Mouse (Mus musculus) gastrocnemius, adult 18-20 months (tissue): Measurements from ENCODE around the gene 2210011C24Rik. TPM values are rescaled to one million over a fixed set of nuclear protein-coding genes. Genes with fewer than 3 reads are reported as not detected.
A peak's percentile ranks its signal among the peaks of the same experiment; 100 is the strongest.
"Not testable (repeated sequence)": the region's sequence is repeated elsewhere in the genome, so short reads cannot be mapped to it uniquely, and the experiment has no call there.

Source experiments
- DNase-seq: peaks from one replicate; pipeline ENCODE4 v3.0.0; 2021; ENCODE audit warnings: low spot score
- total RNA-seq, 2 experiments: library from RNA; stranded (reverse); gene quantifications; 2 replicates each; pipeline ENCODE4 v1.2.3; 2021

2210011C24Rik gene
- total RNA-seq, 2 experiments from 2014 or later = 2.0 to 2.4 TPM

GRCm38 (mm10) chr8:84021096-84021495 lies 9.1 kb upstream of the 2210011C24Rik start, which contains the start of gene Palm3:
Palm3 (plus strand) TSS chr8:84021471.
- DNase-seq = no peak

- DNase-seq = no peak
Observed at GRCm38 (mm10) chr8:84019738-84020137, 7.8 kb upstream of the 2210011C24Rik start.

GRCm38 (mm10) chr8:84015833-84016232 lies 3.9 kb upstream of the 2210011C24Rik start:
- DNase-seq = no peak

- no peak for DNase-seq
Observed at GRCm38 (mm10) chr8:84012499-84013165, 661 bp upstream of the 2210011C24Rik start.

GRCm38 (mm10) chr8:84010625-84011611 lies 1.1 kb downstream of the 2210011C24Rik start:
- peak; percentile 77 for DNase-seq

GRCm38 (mm10) chr8:84009876-84010275 lies 2.1 kb downstream of the 2210011C24Rik start:
- peak; percentile 87 for DNase-seq

GRCm38 (mm10) chr8:84008362-84008761 lies 3.6 kb downstream of the 2210011C24Rik start:
- no peak for DNase-seq

- not testable (repeated sequence) for DNase-seq
Observed at GRCm38 (mm10) chr8:84005502-84005901, 6.5 kb downstream of the 2210011C24Rik start.

- DNase-seq = peak; percentile 96
Observed at GRCm38 (mm10) chr8:84004533-84005201, 7.3 kb downstream of the 2210011C24Rik start.

GRCm38 (mm10) chr8:84003612-84004246 lies 8.2 kb downstream of the 2210011C24Rik start:
- no peak for DNase-seq

- no peak for DNase-seq
Observed at GRCm38 (mm10) chr8:84002957-84003611, 8.9 kb downstream of the 2210011C24Rik start.

GRCm38 (mm10) chr8:84001281-84002000 lies 10.5 kb downstream of the 2210011C24Rik start, which contains the start of gene 1700067K01Rik:
1700067K01Rik (plus strand) TSS chr8:84001502.
- no peak for DNase-seq

- no peak for DNase-seq
Observed at GRCm38 (mm10) chr8:83999825-84000224, 12.1 kb downstream of the 2210011C24Rik start.

- no peak for DNase-seq
Observed at GRCm38 (mm10) chr8:83999057-83999705, 12.8 kb downstream of the 2210011C24Rik start.

GRCm38 (mm10) chr8:83998231-83999056 lies 13.5 kb downstream of the 2210011C24Rik start:
- DNase-seq = no peak

- DNase-seq = no peak
Observed at GRCm38 (mm10) chr8:83997511-83998141, 14.3 kb downstream of the 2210011C24Rik start, which contains the start of gene Samd1. Samd1 (plus strand) TSS chr8:83997672.

- peak; percentile 89 for DNase-seq
Observed at GRCm38 (mm10) chr8:83996567-83997505, 15.1 kb downstream of the 2210011C24Rik start.
